Mouse (Mus musculus): ENCODE measurements around the gene Tmem45b. TPM values are rescaled to one million over a fixed set of nuclear protein-coding genes. Genes with fewer than 3 reads are reported as not detected.

Gene Tmem45b
- not detected for polyA plus RNA-seq (2017; shearing (Covaris generic))

DNA sequence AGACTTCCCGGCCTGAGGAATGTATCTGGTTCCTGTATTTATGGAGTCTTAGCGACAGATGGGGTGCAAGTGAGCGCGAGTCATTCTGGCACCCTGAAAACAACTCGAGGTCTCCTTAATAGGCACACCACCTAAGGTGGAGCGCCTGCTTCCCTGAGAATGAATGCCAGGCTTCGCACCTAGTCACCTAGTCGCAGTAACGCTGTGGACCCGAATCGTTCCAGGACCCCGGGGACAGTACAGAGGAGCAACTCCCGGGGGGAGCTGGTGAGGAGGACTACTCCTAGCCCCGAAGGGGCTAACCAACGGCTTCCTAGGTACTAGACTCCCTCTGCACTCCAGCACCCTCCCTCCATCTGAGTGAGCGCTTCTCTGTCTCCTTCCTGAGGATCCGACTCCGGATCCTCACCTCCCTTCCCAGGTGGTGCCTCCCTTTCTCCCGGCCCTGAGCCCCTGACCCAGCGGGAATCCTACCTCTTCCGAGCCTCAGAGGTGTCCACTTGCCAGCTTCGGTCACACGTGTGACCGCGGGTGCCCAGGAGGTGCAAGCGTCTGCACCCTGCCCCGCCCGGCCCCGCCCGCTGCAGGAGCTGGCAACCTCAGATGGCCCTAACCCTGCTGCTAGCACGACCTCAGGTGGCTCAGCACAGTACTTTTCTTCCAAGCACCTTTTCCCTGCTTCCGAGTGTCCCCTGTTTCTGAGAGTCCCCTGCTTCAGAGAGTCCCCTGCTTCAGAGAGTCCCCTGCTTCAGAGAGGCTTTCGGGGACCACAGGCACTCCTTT, at the start of gene Tmem45b:
Tmem45b (minus strand) TSS at position 771 of the 783 bp plus-strand sequence.

DNA sequence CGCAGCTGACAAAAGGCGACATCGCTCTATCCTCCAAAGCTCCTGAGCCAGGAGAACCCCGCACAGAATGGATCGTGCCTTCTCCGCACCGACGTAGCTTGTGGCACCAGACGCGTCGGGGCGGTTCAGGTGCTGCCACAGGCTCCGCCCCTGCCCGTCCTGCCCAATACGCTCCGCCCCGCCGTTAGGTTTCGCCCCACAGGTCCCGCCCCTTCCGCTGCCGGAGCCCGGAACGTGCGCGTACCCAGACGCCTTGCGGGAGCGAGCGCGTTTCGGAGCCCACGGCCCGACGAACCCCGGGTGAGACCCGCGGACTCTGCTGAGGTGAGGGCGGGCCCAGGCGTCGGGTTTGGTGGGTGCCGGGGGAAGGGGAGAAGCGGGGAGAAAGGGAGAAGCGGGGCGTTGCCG, 78.3 kb downstream of the Tmem45b start, which contains the start of gene Nfrkb:
Nfrkb (plus strand) TSS at position 246 of the 408 bp plus-strand sequence.

Other genes with a start within 250 kb of the Tmem45b start
- gene Prdm10, start 183.9 kb downstream of the Tmem45b start, polyA plus RNA-seq (2017; shearing (Covaris generic)): 10.9 TPM
- 53.6 TPM for gene Nfrkb, start 78.3 kb downstream of the Tmem45b start, polyA plus RNA-seq (2017; shearing (Covaris generic))

Measured in CD4-positive, CD25-positive, alpha-beta regulatory T cell (primary cell).